Mouse (Mus musculus): ENCODE results near the gene Pigk.

DNA sequence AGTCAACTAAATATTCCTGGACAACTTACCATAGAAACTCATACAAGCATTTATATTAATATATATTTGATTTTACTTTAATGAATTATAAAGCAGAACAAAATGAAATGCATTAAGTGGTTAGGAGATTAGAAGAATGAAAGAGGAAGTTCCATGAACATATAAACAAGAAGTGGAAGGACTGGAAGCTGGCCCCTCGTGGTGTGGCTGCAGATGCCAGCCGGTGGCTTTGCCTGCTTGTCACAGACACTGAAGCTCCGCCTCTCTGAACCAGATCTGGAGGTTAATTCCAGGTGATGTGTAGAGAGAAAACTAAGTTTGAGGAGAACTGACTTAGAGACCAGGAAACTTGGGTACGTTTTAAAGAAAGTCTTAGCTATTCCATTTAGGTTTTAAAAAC, 181.0 kb downstream of the Pigk start:
- TF ChIP-seq CTCF (conservative IDR thresholded peaks at IDR 0.05; ENCODE audit: low read length) (no peak), POU5F1 (IDR thresholded peaks at IDR 0.05; ENCODE audit: borderline replicate concordance, low read length) (no peak), NANOG (IDR thresholded peaks at IDR 0.05; ENCODE audit: borderline replicate concordance, low read length) (no peak)
